8 mouse cellular contexts compared by ENCODE assay signal in genomic region chr7:17058071-17058689, GRCm38 (mm10). TPM values are rescaled to one million over a fixed set of nuclear protein-coding genes. Genes with fewer than 3 reads are reported as not detected.
DNase-seq lines count a peak whose midpoint lies in the region; ATAC-seq and TF ChIP-seq lines count a peak whose summit lies in the region.

No protein-coding gene starts in this region.

- TF ChIP-seq CTCF in CH12.LX (conservative IDR thresholded peaks at IDR 0.05 in 1 of 2, IDR thresholded peaks at IDR 0.05 in 1 of 2; ENCODE audit: low read depth in 2 of 2, low read length in 2 of 2) = peak in 1 of 2 experiments; percentile 70; a peak in 2 of 4 replicates
- 0 out of 2 replicates have a peak, but pooled peaks have one; percentile 6 for TF ChIP-seq CTCF in lung, adult 2 months (IDR thresholded peaks at IDR 0.05; ENCODE audit: insufficient read depth, low read length)

- H3K9ac ChIP-seq in CH12.LX (ENCODE audit: insufficient read depth, low read depth) = peak overlapping the region; percentile 24
- H3K9ac ChIP-seq in forebrain, embryonic 15.5 days (replicated peaks) = no peak overlapping the region
- H3K9ac ChIP-seq in neural tube, embryonic 15.5 days (replicated peaks) = no peak overlapping the region

- no peaks in the 10 kb centered on the region for H3K36me3 ChIP-seq in CH12.LX (replicated peaks in 1 of 2; ENCODE audit: control insufficient read depth in 1 of 2, insufficient read depth in 1 of 2, low read length in 1 of 2)
- no peaks in the 10 kb centered on the region for H3K36me3 ChIP-seq in forebrain, embryonic 15.5 days
- H3K36me3 ChIP-seq in neural tube, embryonic 15.5 days = no peaks in the 10 kb centered on the region; the same call in 1 of the 2 replicates

- peak; percentile 48 for TF ChIP-seq POLR2A in CH12.LX (IDR thresholded peaks at IDR 0.05; ENCODE audit: low read depth, low read length)
- TF ChIP-seq POLR2A in lung, adult 2 months (IDR thresholded peaks at IDR 0.05; ENCODE audit: borderline replicate concordance, extremely low read depth, low read depth, low read length) = peak; percentile 73; the same call in 1 of the 2 replicates

- ATAC-seq in forebrain, embryonic 15.5 days (replicated peaks) = peak; percentile 24
- ATAC-seq in neural tube, embryonic 15.5 days (ENCODE audit: low FRiP score) = 0 out of 2 replicates have a peak, but pooled peaks have one; percentile 10

- peaks cover 9% of the 10 kb centered on the region for H3K9me3 ChIP-seq in CH12.LX (replicated peaks; ENCODE audit: low read length)
- H3K9me3 ChIP-seq in forebrain, embryonic 15.5 days = no peaks in the 10 kb centered on the region
- H3K9me3 ChIP-seq in neural tube, embryonic 15.5 days (replicated peaks) = no peaks in the 10 kb centered on the region

- in situ Hi-C loops in CH12.LX (cut with MboI; ENCODE audit: low pct_ligation_motif_present, low pct_unique_long_range_greater_than_20kb, low sequenced_read_pairs) = no loop called here

- peak; percentile 90 for DNase-seq in CH12.LX (ENCODE audit: extremely low read depth)
- peak; percentile 65 for DNase-seq in brain, adult 2 months (ENCODE audit: low read depth, low spot score)
- DNase-seq in heart, postnatal 14 days = peak; percentile 88 to 91
- peak; percentile 87 to 97 for DNase-seq in kidney, postnatal 36 days
- DNase-seq in lung, adult 2 months = peak; percentile 70
- DNase-seq in thymus, postnatal 25 days = peak; percentile 63

- intact Hi-C loops in heart, postnatal 14 days (cut with DNase I) = no loop called here

- H3K27me3 ChIP-seq in CH12.LX (replicated peaks) = no peaks in the 10 kb centered on the region
- no peaks in the 10 kb centered on the region for H3K27me3 ChIP-seq in forebrain, embryonic 15.5 days
- peaks cover 5% of the 10 kb centered on the region; the same call in 1 of the 2 replicates for H3K27me3 ChIP-seq in neural tube, embryonic 15.5 days (replicated peaks)

- H3K4me1 ChIP-seq in CH12.LX (ENCODE audit: control insufficient read depth in 1 of 2, insufficient read depth in 2 of 2) = peaks cover 14 to 43% of the 10 kb centered on the region in 2 experiments
- peaks cover 65% of the 10 kb centered on the region for H3K4me1 ChIP-seq in forebrain, embryonic 15.5 days
- H3K4me1 ChIP-seq in lung, adult 2 months (ENCODE audit: control insufficient read depth, insufficient read depth, low read length) = peaks cover 23% of the 10 kb centered on the region
- peaks cover 61% of the 10 kb centered on the region for H3K4me1 ChIP-seq in neural tube, embryonic 15.5 days

- peak; percentile 41 for TF ChIP-seq RAD21 in CH12.LX (IDR thresholded peaks at IDR 0.05; ENCODE audit: low read depth, low read length)

- H3K27ac ChIP-seq in CH12.LX (ENCODE audit: insufficient read depth, low read depth) = peak overlapping the region; percentile 88
- peak overlapping the region; percentile 75 for H3K27ac ChIP-seq in forebrain, embryonic 15.5 days (replicated peaks)
- peak overlapping the region; percentile 82 for H3K27ac ChIP-seq in neural tube, embryonic 15.5 days (replicated peaks)

- 3% methylated on average over 16 of the region's 16 CpGs for WGBS in forebrain, embryonic 15.5 days
- 3% methylated on average over 16 of the region's 16 CpGs for WGBS in lung, adult 2 months
- 3% methylated on average over 16 of the region's 16 CpGs for WGBS in neural tube, embryonic 15.5 days

- dilution Hi-C loops in CH12.LX (cut with MboI; ENCODE audit: extremely low pct_ligation_motif_present, extremely low pct_unique_long_range_greater_than_20kb, low sequenced_read_pairs) = no loop called here

- H3K4me3 ChIP-seq in CH12.LX (replicated peaks in 1 of 3; ENCODE audit: low read depth in 2 of 3, low read length in 2 of 3, poor library complexity in 1 of 3) = peak overlapping the region in 1 of 3 experiments; percentile 38
- H3K4me3 ChIP-seq in forebrain, embryonic 15.5 days = no peak overlapping the region
- H3K4me3 ChIP-seq in lung, adult 2 months (replicated peaks; ENCODE audit: extremely low read depth, low read depth, low read length) = no peak overlapping the region
- no peak overlapping the region for H3K4me3 ChIP-seq in neural tube, embryonic 15.5 days (replicated peaks)

- H3K79me2 ChIP-seq in CH12.LX (replicated peaks; ENCODE audit: control insufficient read depth, extremely low read depth, insufficient read depth, poor library complexity, severe bottlenecking) = no peaks in the 10 kb centered on the region

- peak overlapping the region; percentile 58 for H3K4me2 ChIP-seq in CH12.LX (ENCODE audit: insufficient read depth, low read depth, poor library complexity, severe bottlenecking)
- H3K4me2 ChIP-seq in forebrain, embryonic 15.5 days (replicated peaks) = no peak overlapping the region
- peak overlapping the region; percentile 77 for H3K4me2 ChIP-seq in neural tube, embryonic 15.5 days

- TF ChIP-seq EP300 in CH12.LX (IDR thresholded peaks at IDR 0.05; ENCODE audit: low read length) = peak; percentile 45; the same call in 1 of the 2 replicates

TF ChIP-seq in CH12.LX, 34 proteins besides CTCF, POLR2A, EP300 and RAD21 (continues in another document):
- TF ChIP-seq PAX5 (IDR thresholded peaks at IDR 0.05; ENCODE audit: low read length) = no peak
- no peak; the same call in 1 of the 2 replicates for TF ChIP-seq MAZ (IDR thresholded peaks at IDR 0.05; ENCODE audit: low read depth, low read length)
- no peak for TF ChIP-seq ZNF384 (IDR thresholded peaks at IDR 0.05; ENCODE audit: low read depth, low read length)
- TF ChIP-seq ZC3H11A (IDR thresholded peaks at IDR 0.05; ENCODE audit: low read depth, low read length) = no peak
- TF ChIP-seq E2F4 (IDR thresholded peaks at IDR 0.05; ENCODE audit: insufficient replicate concordance, low read depth, low read length) = no peak
- TF ChIP-seq KAT2A (IDR thresholded peaks at IDR 0.05; ENCODE audit: insufficient replicate concordance, low read length) = no peak
- TF ChIP-seq MXI1 (IDR thresholded peaks at IDR 0.05; ENCODE audit: low read depth, low read length) = no peak
- peak; percentile 69 for TF ChIP-seq IRF4 (IDR thresholded peaks at IDR 0.05; ENCODE audit: low read depth, low read length)
- TF ChIP-seq RCOR1 (conservative IDR thresholded peaks at IDR 0.05; ENCODE audit: low read depth, low read length) = 0 out of 2 replicates have a peak, but pooled peaks have one; percentile 61
- TF ChIP-seq SIN3A (IDR thresholded peaks at IDR 0.05; ENCODE audit: low read length) = peak; percentile 47; the same call in 1 of the 2 replicates
- no peak for TF ChIP-seq MAX (IDR thresholded peaks at IDR 0.05; ENCODE audit: low read length)
- no peak for TF ChIP-seq ZKSCAN1 (IDR thresholded peaks at IDR 0.05; ENCODE audit: borderline replicate concordance, low read depth, low read length)
- 0 out of 2 replicates have a peak, but pooled peaks have one; percentile 44 for TF ChIP-seq ETS1 (conservative IDR thresholded peaks at IDR 0.05; ENCODE audit: low read depth, low read length)
- no peak for TF ChIP-seq USF1 (IDR thresholded peaks at IDR 0.05; ENCODE audit: low read depth, low read length)
- TF ChIP-seq CHD2 (IDR thresholded peaks at IDR 0.05; ENCODE audit: low read length) = peak; percentile 91
- TF ChIP-seq CHD1 (IDR thresholded peaks at IDR 0.05; ENCODE audit: low read depth, low read length) = no peak
- peak; percentile 54; the same call in 1 of the 2 replicates for TF ChIP-seq TCF12 (IDR thresholded peaks at IDR 0.05; ENCODE audit: low read depth, low read length)
- TF ChIP-seq NELFE (IDR thresholded peaks at IDR 0.05; ENCODE audit: low read depth, low read length) = 0 out of 2 replicates have a peak, but pooled peaks have one; percentile 18
- 0 out of 2 replicates have a peak, but pooled peaks have one; percentile 41 for TF ChIP-seq MYC (IDR thresholded peaks at IDR 0.05; ENCODE audit: low read depth, low read length)
- no peak for TF ChIP-seq GABPA (IDR thresholded peaks at IDR 0.05; ENCODE audit: insufficient replicate concordance, low read depth, low read length)
- no peak for TF ChIP-seq USF2 (conservative IDR thresholded peaks at IDR 0.05; ENCODE audit: low read depth, low read length)
- TF ChIP-seq POLR2AphosphoS2 (IDR thresholded peaks at IDR 0.05; ENCODE audit: low read depth, low read length) = no peak
- TF ChIP-seq NRF1 (IDR thresholded peaks at IDR 0.05; ENCODE audit: low read depth, low read length) = no peak
- TF ChIP-seq TBP (conservative IDR thresholded peaks at IDR 0.05; ENCODE audit: low read depth, low read length) = peak; percentile 73; the same call in 1 of the 2 replicates
- TF ChIP-seq ZMIZ1 (IDR thresholded peaks at IDR 0.05; ENCODE audit: low read depth, low read length) = no peak
- TF ChIP-seq HCFC1 (IDR thresholded peaks at IDR 0.05; ENCODE audit: low read depth, low read length) = peak; percentile 33; the same call in 1 of the 2 replicates
- no peak; the same call in 1 of the 2 replicates for TF ChIP-seq ELF1 (IDR thresholded peaks at IDR 0.05; ENCODE audit: low read depth, low read length)

RNA-seq across cellular contexts. Expression of gene Hif3a, which starts 4.0 kb away (rescaled TPM):
- total RNA-seq in CH12.LX (2012; rRNA removed) (under 0.01 and 0.08 TPM in 2 replicates), CH12.LX (2014; rRNA removed) (0.03 and 0.05 TPM in 2 replicates)
- 0.49 and 0.52 TPM in 2 replicates for polyA plus RNA-seq in CH12.LX (2012; ENCODE audit: insufficient read length, low read depth)
- 4.3 and 4.9 TPM in 2 replicates for polyA plus RNA-seq in forebrain, embryonic 15.5 days (2015; fragmentation: Nextera tagmentation; extraction: Ambion mirVana)
- 1 to 10 TPM; 4.9 to 5.4 TPM for total RNA-seq in heart, postnatal 14 days (2021)
- 1.7 and 5.5 TPM in 2 replicates for polyA plus RNA-seq in lung, adult 2 months (2012; rRNA removed)
- polyA plus RNA-seq in neural tube, embryonic 15.5 days (2015; fragmentation: Nextera tagmentation; extraction: Ambion mirVana) = 5.3 and 11.7 TPM in 2 replicates

RNA-seq across cellular contexts. Expression of gene Psg16, which starts 15.7 kb away (rescaled TPM):
- total RNA-seq in CH12.LX (2012; rRNA removed) (not detected in 2 replicates), CH12.LX (2014; rRNA removed) (not detected in 2 replicates)
- 0.27 TPM in 2 replicates for polyA plus RNA-seq in CH12.LX (2012; ENCODE audit: insufficient read length, low read depth)
- polyA plus RNA-seq in forebrain, embryonic 15.5 days (2015; fragmentation: Nextera tagmentation; extraction: Ambion mirVana) = 1.7 and 2.7 TPM in 2 replicates
- under 1 TPM; 0.05 TPM for total RNA-seq in heart, postnatal 14 days (2021)
- polyA plus RNA-seq in lung, adult 2 months (2012; rRNA removed) = 0.09 TPM in 1 of 2 replicates, not detected in the other
- 2.7 and 2.9 TPM in 2 replicates for polyA plus RNA-seq in neural tube, embryonic 15.5 days (2015; fragmentation: Nextera tagmentation; extraction: Ambion mirVana)

RNA-seq across cellular contexts. Expression of gene Ppp5c, which starts 30.5 kb away (rescaled TPM):
- 128 and 130 TPM in 2 replicates for total RNA-seq in CH12.LX (2012; rRNA removed)
- 117 and 125 TPM in 2 replicates for total RNA-seq in CH12.LX (2014; rRNA removed)
- polyA plus RNA-seq in CH12.LX (2012; ENCODE audit: insufficient read length, low read depth) = 223 and 249 TPM in 2 replicates
- 103 and 111 TPM in 2 replicates for polyA plus RNA-seq in forebrain, embryonic 15.5 days (2015; fragmentation: Nextera tagmentation; extraction: Ambion mirVana)
- total RNA-seq in heart, postnatal 14 days (2021) = 100 to 1,000 TPM; 101 to 108 TPM
- polyA plus RNA-seq in lung, adult 2 months (2012; rRNA removed) = 141 and 153 TPM in 2 replicates
- 128 TPM in 2 replicates for polyA plus RNA-seq in neural tube, embryonic 15.5 days (2015; fragmentation: Nextera tagmentation; extraction: Ambion mirVana)
